Mouse (Mus musculus) liver, adult 2 months (tissue): ENCODE data around the gene Manba. TPM values are rescaled to one million over a fixed set of nuclear protein-coding genes. Genes with fewer than 3 reads are reported as not detected.
"Not testable (repeated sequence)": the region's sequence is repeated elsewhere in the genome, so short reads cannot be mapped to it uniquely, and the experiment has no call there.

ENCODE experiments used
- DNase-seq: peaks from one replicate; pipeline ENCODE4 v3.0.0-alpha.2; 2011; ENCODE audit warnings: low read depth, low spot score; ENCODE audit errors: extremely low read depth
- H3K27ac ChIP-seq: fragments of 200-500 bp; replicated peaks from 2 replicates; pipeline ENCODE4 v1.5.1; 2012; ENCODE audit warnings: low read depth, mild to moderate bottlenecking, control low read depth, inconsistent platforms, low read length; ENCODE audit not compliant: insufficient read depth
- H3K27me3 ChIP-seq: fragments of 200-500 bp; 2 replicates; pipeline ENCODE4 v1.6.1; 2012; ENCODE audit warnings: mild to moderate bottlenecking, moderate library complexity, low read length, inconsistent platforms; ENCODE audit not compliant: control insufficient read depth, insufficient read depth
- H3K36me3 ChIP-seq: fragments of 200-500 bp; 2 replicates; pipeline ENCODE4 v1.6.1; 2012; ENCODE audit warnings: low read length, inconsistent platforms; ENCODE audit not compliant: control insufficient read depth, insufficient read depth
- H3K4me1 ChIP-seq: fragments of 200-500 bp; 2 replicates; pipeline ENCODE4 v1.6.1; 2011; ENCODE audit warnings: low read length; ENCODE audit not compliant: control insufficient read depth, insufficient read depth
- H3K4me3 ChIP-seq: fragments of 200-500 bp; 2 replicates; pipeline ENCODE4 v1.5.1; 2011; ENCODE audit warnings: low read depth, mild to moderate bottlenecking, control low read depth, low read length, moderate library complexity; ENCODE audit not compliant: insufficient read depth
- H3K79me2 ChIP-seq: fragments of 200-500 bp; 2 replicates; pipeline ENCODE4 v1.6.1; 2012; ENCODE audit warnings: inconsistent platforms, mild to moderate bottlenecking, low read length, moderate library complexity; ENCODE audit not compliant: control insufficient read depth, insufficient read depth
- H3K9ac ChIP-seq: fragments of 200-500 bp; 2 replicates; pipeline ENCODE4 v1.6.1; 2012; ENCODE audit warnings: low read depth, mild to moderate bottlenecking, control low read depth, inconsistent platforms, low read length
- CTCF ChIP-seq: fragments of 200-500 bp; IDR thresholded peaks from 2 replicates; pipeline ENCODE4 v1.5.1; 2011; ENCODE audit warnings: low read depth, low read length, control low read depth
- POLR2A ChIP-seq: fragments of 200-500 bp; IDR thresholded peaks from 2 replicates; pipeline ENCODE4 v1.6.1; 2011; ENCODE audit warnings: low read length, control low read depth; ENCODE audit not compliant: insufficient read depth; ENCODE audit errors: extremely low read depth
- WGBS: fragments of 180-500 bp; shearing (Covaris S2); methylation state at CpG from one replicate; pipeline ENCODE4 v1.1.7; 2018; 5-methylcytosine and 5-hydroxymethylcytosine counted together
- polyA plus RNA-seq: library from polyadenylated mRNA; depleted of rRNA; stranded (reverse); fragments of >200 nt; gene quantifications from 2 replicates; pipeline ENCODE4 v1.2.3, GENCODE M21; 2012
- total RNA-seq: library from RNA; depleted of rRNA; stranded (reverse); fragments of >200 nt; gene quantifications from 2 replicates; pipeline ENCODE4 v1.2.3, GENCODE M21; 2014

The Manba gene
- total and polyA plus RNA-seq, 2 experiments = 3.8 to 14.7 TPM

DNA sequence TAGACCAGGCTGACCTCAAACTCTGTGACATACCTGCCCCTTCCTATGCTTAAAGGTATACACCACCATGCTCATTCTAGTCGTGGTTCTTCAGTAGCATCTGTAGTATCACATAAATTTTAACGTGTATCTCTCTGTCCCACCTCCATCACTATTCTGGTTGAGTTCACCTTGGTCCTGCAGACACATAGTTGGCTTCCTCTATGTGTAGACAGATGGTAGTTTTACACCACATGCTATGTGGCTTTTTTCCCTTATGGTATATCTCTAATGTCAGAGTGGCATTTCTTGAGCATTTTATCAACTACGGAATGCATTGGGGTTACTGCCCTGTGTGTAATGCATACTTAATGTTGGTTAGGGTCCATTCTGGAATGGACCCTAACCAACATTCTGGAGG, 16.3 kb upstream of the Manba start:
- no peak overlapping the region for H3K4me3 ChIP-seq
- no peaks in the 10 kb centered on the region for H3K27me3 ChIP-seq
- TF ChIP-seq CTCF (no peak), POLR2A (no peak)
- no peak overlapping the region for H3K27ac ChIP-seq
- peaks cover 19% of the 10 kb centered on the region for H3K36me3 ChIP-seq
- no peaks in the 10 kb centered on the region for H3K4me1 ChIP-seq
- 60% methylated on average over 3 of the region's 3 CpGs for WGBS
- H3K9ac ChIP-seq = no peak overlapping the region
- no peak for DNase-seq
- no peaks in the 10 kb centered on the region for H3K79me2 ChIP-seq

DNA sequence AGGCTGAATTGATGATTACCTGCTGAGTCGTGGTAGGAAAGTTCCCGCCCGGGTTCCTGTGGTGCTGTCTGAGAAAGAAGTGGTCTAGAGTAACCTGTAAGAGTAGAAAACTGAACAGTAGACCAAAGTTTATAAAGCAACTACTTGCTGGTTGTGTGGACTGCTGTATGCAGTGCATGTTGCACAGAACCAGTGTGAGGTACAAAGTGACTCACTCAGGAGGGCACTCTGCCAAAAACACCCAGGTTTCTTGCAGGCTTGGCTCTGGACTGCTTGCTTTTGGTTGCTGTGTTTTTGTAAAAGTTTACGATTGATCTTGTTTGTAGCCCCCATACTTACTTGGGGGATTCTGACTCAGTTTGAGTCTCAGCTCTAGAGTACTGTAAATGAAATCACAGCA, 15.4 kb upstream of the Manba start:
- TF ChIP-seq CTCF = no peak
- DNase-seq = peak; percentile 77
- H3K27ac ChIP-seq = 0 out of 2 replicates have a peak overlapping the region, but pooled peaks have one; percentile 49

DNA sequence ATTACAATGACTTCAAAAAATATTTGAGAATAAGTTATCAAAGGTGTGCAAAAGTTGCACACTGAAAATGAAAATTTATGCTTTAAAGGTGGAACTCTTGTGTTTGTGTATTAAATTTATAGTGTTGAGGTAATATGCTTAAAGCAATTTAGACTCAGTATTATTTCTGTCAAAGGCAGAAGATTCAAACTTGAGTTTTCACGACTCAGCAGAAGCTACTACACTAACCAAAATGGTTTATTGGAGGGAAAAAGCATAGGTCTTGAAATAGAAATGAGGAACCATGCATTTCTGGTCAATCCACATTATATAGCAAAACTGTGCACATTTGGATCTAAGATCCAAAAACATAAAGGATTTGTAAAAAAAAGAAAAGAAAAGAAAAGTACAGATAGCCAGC, 14.6 kb upstream of the Manba start:
- Histone ChIP-seq H3K27ac (no peak overlapping the region), H3K4me3 (no peak overlapping the region), H3K36me3 (peaks cover 14% of the 10 kb centered on the region), H3K79me2 (no peaks in the 10 kb centered on the region), H3K9ac (no peak overlapping the region), H3K4me1 (no peaks in the 10 kb centered on the region), H3K27me3 (no peaks in the 10 kb centered on the region)
- DNase-seq = no peak
- TF ChIP-seq POLR2A (no peak), CTCF (no peak)
- 76% methylated on average over 1 of the region's 1 CpGs for WGBS

More for the DNA sequence above, 15.4 kb upstream of the Manba start:
- peaks cover 14% of the 10 kb centered on the region for H3K36me3 ChIP-seq
- no peaks in the 10 kb centered on the region for H3K79me2 ChIP-seq
- no peak overlapping the region for H3K9ac ChIP-seq
- H3K4me3 ChIP-seq = no peak overlapping the region
- no peaks in the 10 kb centered on the region for H3K27me3 ChIP-seq
- H3K4me1 ChIP-seq = no peaks in the 10 kb centered on the region
- whole genome bisulfite sequencing = 24% methylated on average over 4 of the region's 4 CpGs

DNA sequence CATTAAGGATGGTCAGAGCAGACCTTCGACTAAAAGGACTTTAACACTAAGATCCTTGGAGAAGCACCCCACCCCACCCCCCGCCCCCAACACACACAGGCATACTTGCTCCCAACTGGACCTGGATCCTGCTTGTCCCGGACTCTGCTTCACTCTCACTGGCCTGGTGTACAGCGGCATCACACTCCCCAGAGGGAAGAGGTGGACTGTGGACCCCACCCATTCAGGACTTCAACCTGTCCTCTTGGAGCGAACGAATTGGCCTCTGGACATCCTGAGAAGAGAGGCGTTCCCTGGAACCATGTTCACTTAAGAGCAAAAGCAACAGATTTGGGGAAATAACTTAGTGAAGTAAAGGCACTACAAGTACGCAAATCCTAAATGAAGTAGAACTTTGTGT, 10.4 kb upstream of the Manba start:
- DNase-seq = no peak
- Histone ChIP-seq H3K9ac (no peak overlapping the region), H3K79me2 (no peaks in the 10 kb centered on the region), H3K27me3 (no peaks in the 10 kb centered on the region), H3K36me3 (no peaks in the 10 kb centered on the region), H3K27ac (no peak overlapping the region), H3K4me3 (no peak overlapping the region), H3K4me1 (no peaks in the 10 kb centered on the region)
- no peak for TF ChIP-seq CTCF
- TF ChIP-seq POLR2A = no peak
- 79% methylated on average over 8 of the region's 8 CpGs for WGBS

DNA sequence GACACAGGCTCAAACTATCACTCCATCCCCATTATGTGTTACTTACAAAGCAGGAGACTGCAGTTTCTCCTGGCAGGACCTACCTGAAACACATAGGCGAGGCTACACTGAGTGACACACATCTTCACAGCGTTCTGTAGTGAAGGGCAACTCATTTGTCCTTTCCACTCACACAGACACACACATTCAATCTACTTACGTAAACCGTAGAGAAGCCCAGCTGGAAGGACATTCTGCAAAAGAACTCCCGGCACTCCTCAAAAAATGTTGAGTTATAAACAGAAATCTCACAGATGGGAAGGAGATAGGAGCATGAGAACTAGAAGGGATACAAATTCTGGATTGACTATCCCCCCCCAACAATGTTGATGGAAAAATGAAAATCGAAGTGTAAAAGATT, 9.1 kb upstream of the Manba start:
- H3K9ac ChIP-seq = no peak overlapping the region
- DNase-seq = no peak
- no peaks in the 10 kb centered on the region for H3K36me3 ChIP-seq
- no peaks in the 10 kb centered on the region for H3K27me3 ChIP-seq
- H3K4me3 ChIP-seq = no peak overlapping the region
- H3K27ac ChIP-seq = no peak overlapping the region
- WGBS = 87% methylated on average over 6 of the region's 6 CpGs
- H3K79me2 ChIP-seq = no peaks in the 10 kb centered on the region
- H3K4me1 ChIP-seq = no peaks in the 10 kb centered on the region
- TF ChIP-seq CTCF (no peak), POLR2A (no peak)

DNA sequence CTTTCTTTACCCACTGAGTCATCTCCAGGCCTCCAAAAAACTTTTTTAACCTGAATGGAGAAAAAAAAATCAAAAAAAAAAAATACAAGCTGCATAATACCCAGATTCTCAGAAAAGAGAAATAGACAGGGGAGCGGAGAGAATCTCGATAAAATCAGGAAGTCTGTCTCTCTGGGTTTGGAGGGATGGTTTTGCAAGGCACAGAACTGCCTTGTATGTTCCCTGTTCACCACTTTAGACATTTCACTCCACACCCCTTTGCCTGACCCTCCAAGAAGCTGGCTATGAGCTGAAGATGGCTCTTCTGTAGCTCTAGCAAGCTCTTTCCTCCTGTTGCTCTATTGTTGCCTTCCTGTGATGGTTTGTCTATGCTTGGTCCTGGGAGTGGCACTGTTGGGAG, 8.4 kb upstream of the Manba start:
- 87% methylated on average over 2 of the region's 2 CpGs for WGBS
- Histone ChIP-seq H3K36me3 (no peaks in the 10 kb centered on the region), H3K4me1 (peaks cover 2% of the 10 kb centered on the region; the same call in 1 of the 2 replicates), H3K27me3 (no peaks in the 10 kb centered on the region), H3K4me3 (no peak overlapping the region), H3K79me2 (no peaks in the 10 kb centered on the region), H3K9ac (no peak overlapping the region), H3K27ac (no peak overlapping the region)
- DNase-seq = no peak
- TF ChIP-seq CTCF = no peak
- TF ChIP-seq POLR2A = no peak

DNA sequence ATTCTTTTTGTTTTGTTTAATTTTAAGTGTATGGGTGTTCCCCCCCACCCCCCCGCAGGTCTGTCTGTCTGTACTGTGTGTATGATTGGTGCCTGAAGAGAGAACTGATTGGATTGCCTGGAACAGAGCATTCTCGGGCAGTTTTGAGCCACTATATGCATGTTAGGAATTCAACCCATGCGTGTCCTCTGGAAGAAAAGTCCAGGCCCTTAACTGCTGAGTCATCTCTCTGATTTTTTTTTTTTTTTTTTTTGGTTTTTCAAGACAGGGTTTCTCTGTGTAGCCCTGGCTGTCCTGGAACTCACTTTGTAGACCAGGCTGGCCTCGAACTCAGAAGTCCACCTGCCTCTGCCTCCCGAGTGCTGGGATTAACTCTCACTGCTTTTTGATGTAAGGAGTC, 6.3 kb upstream of the Manba start:
- H3K79me2 ChIP-seq = not testable (repeated sequence)

More for the DNA sequence above, 6.3 kb upstream of the Manba start:
- not testable (repeated sequence) for H3K4me1 ChIP-seq, H3K36me3 ChIP-seq, H3K27me3 ChIP-seq, H3K9ac ChIP-seq, H3K27ac ChIP-seq, DNase-seq, H3K4me3 ChIP-seq
- 94% methylated on average over 5 of the region's 5 CpGs for WGBS
